Mouse (Mus musculus): Measurements from ENCODE around the gene Erfe. TPM values are rescaled to one million over a fixed set of nuclear protein-coding genes. Genes with fewer than 3 reads are reported as not detected.

The Erfe gene
- polyA plus RNA-seq, 1 experiment = 13.1 TPM

- Histone ChIP-seq H3K36me3 (ENCODE audit: control insufficient read depth, insufficient read depth) (no peaks in the 10 kb centered on the region), H3K4me3 (peak overlapping the region; percentile 73), H3K27me3 (ENCODE audit: control insufficient read depth, insufficient read depth, insufficient read length) (no peaks in the 10 kb centered on the region), H3K4me2 (ENCODE audit: low read depth) (peak overlapping the region; percentile 99), H3K79me2 (ENCODE audit: control insufficient read depth, insufficient read depth) (no peaks in the 10 kb centered on the region), H3ac (ENCODE audit: control insufficient read depth, insufficient read length) (peak overlapping the region; percentile 40)
- peak; percentile 58 for TF ChIP-seq SRF (IDR thresholded peaks at IDR 0.05; ENCODE audit: control insufficient read depth, insufficient read length, low read depth)
- TF ChIP-seq CEBPB (IDR thresholded peaks at IDR 0.05; ENCODE audit: insufficient read depth, poor library complexity, severe bottlenecking) = no peak
- TF ChIP-seq REST (IDR thresholded peaks at IDR 0.05; ENCODE audit: insufficient read depth, insufficient read length) = no peak
- no peak for TF ChIP-seq MAX (IDR thresholded peaks at IDR 0.05; ENCODE audit: low read depth)
- no peak for TF ChIP-seq USF1 (IDR thresholded peaks at IDR 0.05; ENCODE audit: low read depth)
- no peak for TF ChIP-seq E2F4 (IDR thresholded peaks at IDR 0.05; ENCODE audit: insufficient read depth)
- TF ChIP-seq TCF12 (IDR thresholded peaks at IDR 0.05; ENCODE audit: insufficient read depth, poor library complexity, severe bottlenecking) = no peak
- TF ChIP-seq TCF3 (IDR thresholded peaks at IDR 0.05; ENCODE audit: insufficient read length, low read depth) = peak; percentile 42
- TF ChIP-seq MYOD1 (IDR thresholded peaks at IDR 0.05; ENCODE audit: control insufficient read depth in 1 of 3, insufficient read length in 2 of 3, low read depth in 2 of 3) = peak in 2 of 3 experiments; percentile 69 to 91
- peak; percentile 70 to 88 (median 75) for TF ChIP-seq MYOG (IDR thresholded peaks at IDR 0.05; ENCODE audit: control insufficient read depth in 1 of 3, insufficient read depth in 1 of 3, insufficient read length in 2 of 3, low read depth in 2 of 3)
- peak; percentile 86 for TF ChIP-seq POLR2A (IDR thresholded peaks at IDR 0.05; ENCODE audit: insufficient read length, low read depth)
- TF ChIP-seq POLR2AphosphoS2 (IDR thresholded peaks at IDR 0.05; ENCODE audit: insufficient read length, low read depth) = peak; percentile 97
These were observed 46.8 kb downstream of the Erfe start for GRCm38 (mm10) chr1:91413030-91413506.

GRCm38 (mm10) chr1:91413536-91413897, 47.3 kb downstream of the Erfe start:
- peak overlapping the region; percentile 73 for H3K4me3 ChIP-seq
- H3K4me2 ChIP-seq (ENCODE audit: low read depth) = peak overlapping the region; percentile 99
- no peaks in the 10 kb centered on the region for H3K36me3 ChIP-seq (ENCODE audit: control insufficient read depth, insufficient read depth)
- H3K79me2 ChIP-seq (ENCODE audit: control insufficient read depth, insufficient read depth) = no peaks in the 10 kb centered on the region
- no peaks in the 10 kb centered on the region for H3K27me3 ChIP-seq (ENCODE audit: control insufficient read depth, insufficient read depth, insufficient read length)
- H3ac ChIP-seq (ENCODE audit: control insufficient read depth, insufficient read length) = peak overlapping the region; percentile 40
- TF ChIP-seq POLR2A (IDR thresholded peaks at IDR 0.05; ENCODE audit: insufficient read length, low read depth) (no peak), E2F4 (IDR thresholded peaks at IDR 0.05; ENCODE audit: insufficient read depth) (no peak), MYOD1 (IDR thresholded peaks at IDR 0.05; ENCODE audit: control insufficient read depth in 1 of 3, insufficient read length in 2 of 3, low read depth in 2 of 3) (no peak), USF1 (IDR thresholded peaks at IDR 0.05; ENCODE audit: low read depth) (no peak), REST (IDR thresholded peaks at IDR 0.05; ENCODE audit: insufficient read depth, insufficient read length) (no peak), SRF (IDR thresholded peaks at IDR 0.05; ENCODE audit: control insufficient read depth, insufficient read length, low read depth) (no peak), MYOG (IDR thresholded peaks at IDR 0.05; ENCODE audit: control insufficient read depth in 1 of 3, insufficient read depth in 1 of 3, insufficient read length in 2 of 3, low read depth in 2 of 3) (no peak), MAX (IDR thresholded peaks at IDR 0.05; ENCODE audit: low read depth) (no peak)

GRCm38 (mm10) chr1:91413898-91414594, 47.8 kb downstream of the Erfe start, which contains the start of gene Hes6:
Gene Hes6, minus strand, starts transcription at chr1:91414038.
- H3K79me2 ChIP-seq (ENCODE audit: control insufficient read depth, insufficient read depth) = no peaks in the 10 kb centered on the region
- H3ac ChIP-seq (ENCODE audit: control insufficient read depth, insufficient read length) = peak within 1 kb of the TSS; percentile 40
- peak within 1 kb of the TSS; percentile 73 for H3K4me3 ChIP-seq
- TF ChIP-seq MAX (IDR thresholded peaks at IDR 0.05; ENCODE audit: low read depth) = no peak
- TF ChIP-seq POLR2A (IDR thresholded peaks at IDR 0.05; ENCODE audit: insufficient read length, low read depth) = peak; percentile 70
- TF ChIP-seq E2F4 (IDR thresholded peaks at IDR 0.05; ENCODE audit: insufficient read depth) = peak; percentile 7
- peak; percentile 94 to 99 (median 98) for TF ChIP-seq MYOG (IDR thresholded peaks at IDR 0.05; ENCODE audit: control insufficient read depth in 1 of 3, insufficient read depth in 1 of 3, insufficient read length in 2 of 3, low read depth in 2 of 3)
- peak; percentile 94 for TF ChIP-seq TCF12 (IDR thresholded peaks at IDR 0.05; ENCODE audit: insufficient read depth, poor library complexity, severe bottlenecking)
- TF ChIP-seq SRF (IDR thresholded peaks at IDR 0.05; ENCODE audit: control insufficient read depth, insufficient read length, low read depth) = no peak
- TF ChIP-seq POLR2AphosphoS2 (IDR thresholded peaks at IDR 0.05; ENCODE audit: insufficient read length, low read depth) = no peak
- TF ChIP-seq REST (IDR thresholded peaks at IDR 0.05; ENCODE audit: insufficient read depth, insufficient read length) = no peak
- TF ChIP-seq TCF3 (IDR thresholded peaks at IDR 0.05; ENCODE audit: insufficient read length, low read depth) = peak; percentile 94
- peak; percentile 60 to 99 (median 97) for TF ChIP-seq MYOD1 (IDR thresholded peaks at IDR 0.05; ENCODE audit: control insufficient read depth in 1 of 3, insufficient read length in 2 of 3, low read depth in 2 of 3)
- no peak for TF ChIP-seq CEBPB (IDR thresholded peaks at IDR 0.05; ENCODE audit: insufficient read depth, poor library complexity, severe bottlenecking)
- TF ChIP-seq USF1 (IDR thresholded peaks at IDR 0.05; ENCODE audit: low read depth) = no peak
- H3K4me2 ChIP-seq (ENCODE audit: low read depth) = peak within 1 kb of the TSS; percentile 99
- no peaks in the 10 kb centered on the region for H3K36me3 ChIP-seq (ENCODE audit: control insufficient read depth, insufficient read depth)
- H3K27me3 ChIP-seq (ENCODE audit: control insufficient read depth, insufficient read depth, insufficient read length) = no peaks in the 10 kb centered on the region

- no peak for TF ChIP-seq E2F4 (IDR thresholded peaks at IDR 0.05; ENCODE audit: insufficient read depth)
- peak in 1 of 3 experiments; percentile 1 for TF ChIP-seq MYOD1 (IDR thresholded peaks at IDR 0.05; ENCODE audit: control insufficient read depth in 1 of 3, insufficient read length in 2 of 3, low read depth in 2 of 3)
- Histone ChIP-seq H3K36me3 (ENCODE audit: control insufficient read depth, insufficient read depth) (no peaks in the 10 kb centered on the region), H3K4me3 (peak overlapping the region; percentile 73), H3K4me2 (ENCODE audit: low read depth) (peak overlapping the region; percentile 99), H3K79me2 (ENCODE audit: control insufficient read depth, insufficient read depth) (no peaks in the 10 kb centered on the region), H3ac (ENCODE audit: control insufficient read depth, insufficient read length) (no peak overlapping the region), H3K27me3 (ENCODE audit: control insufficient read depth, insufficient read depth, insufficient read length) (no peaks in the 10 kb centered on the region)
These were observed 48.7 kb downstream of the Erfe start for GRCm38 (mm10) chr1:91414903-91415302.
